Comparison of ENCODE assay signal across 10 mouse cellular contexts in genomic region chr3:129296994-129297393, GRCm38 (mm10). TPM values are rescaled to one million over a fixed set of nuclear protein-coding genes. Genes with fewer than 3 reads are reported as not detected.
A peak's percentile ranks its signal among the peaks of the same experiment; 100 is the strongest.
DNase-seq lines count a peak whose midpoint lies in the region; ATAC-seq and TF ChIP-seq lines count a peak whose summit lies in the region.
"Had no signal": no experiment of that assay in that cellular context is flagged by ENCODE, and none has a peak within 500 bp of the region (broad histone marks: within the 10 kb centered on the region; RNA-seq: fewer than 3 reads in every experiment).

No protein-coding gene starts in this region.

- no peak for TF ChIP-seq CTCF in cerebellum, adult 2 months (IDR thresholded peaks at IDR 0.05; ENCODE audit: borderline replicate concordance, insufficient read depth, low read depth, low read length)

- WGBS in heart, embryonic 12.5 days: 69% methylated on average over 5 of the region's 5 CpGs
- WGBS in hindbrain, embryonic 14.5 days: 77% methylated on average over 5 of the region's 5 CpGs
- 38% methylated on average over 5 of the region's 5 CpGs for WGBS in cerebellum, adult 2 months

- H3K27ac ChIP-seq in heart, embryonic 12.5 days (ENCODE audit: poor library complexity, severe bottlenecking): no peak overlapping the region
- H3K27ac ChIP-seq in hindbrain, embryonic 14.5 days: no peak overlapping the region
- no peak overlapping the region for H3K27ac ChIP-seq in cerebellum, adult 2 months (ENCODE audit: insufficient read depth, low read length)
- H3K27ac ChIP-seq: hindbrain, embryonic 12.5 days had no signal

- peak; percentile 60 for DNase-seq in heart, postnatal 4 days
- peak; percentile 82 for DNase-seq in adrenal gland, adult 2 months
- peak; percentile 27 to 42 for DNase-seq in kidney, adult 8-10 months
- peak; percentile 54 for DNase-seq in lung, postnatal 36 days
- no peak for DNase-seq in hindbrain, embryonic 14.5 days (ENCODE audit: low spot score)
- DNase-seq in MN1 (ENCODE audit: low spot score): no peak
- no peak for DNase-seq in cerebellum, adult 2 months
- DNase-seq: cerebellum, adult 11-12 months had no signal

- H3K4me3 ChIP-seq in heart, embryonic 12.5 days: no peak overlapping the region
- no peak overlapping the region for H3K4me3 ChIP-seq in hindbrain, embryonic 14.5 days (replicated peaks; ENCODE audit: low read length)
- no peak overlapping the region for H3K4me3 ChIP-seq in cerebellum, adult 2 months (replicated peaks; ENCODE audit: insufficient read depth, low read depth, low read length)
- H3K4me3 ChIP-seq: hindbrain, embryonic 12.5 days had no signal

- H3K4me2 ChIP-seq in heart, embryonic 12.5 days: no peak overlapping the region
- H3K4me2 ChIP-seq in hindbrain, embryonic 14.5 days (replicated peaks): no peak overlapping the region
- H3K4me2 ChIP-seq: hindbrain, embryonic 12.5 days had no signal

- H3K27me3 ChIP-seq in heart, embryonic 12.5 days (replicated peaks): no peaks in the 10 kb centered on the region
- no peaks in the 10 kb centered on the region for H3K27me3 ChIP-seq in hindbrain, embryonic 14.5 days (ENCODE audit: control insufficient read depth, insufficient read depth, low read length)
- H3K27me3 ChIP-seq in cerebellum, adult 2 months (ENCODE audit: control insufficient read depth, insufficient read depth, low read length): no peaks in the 10 kb centered on the region
- H3K27me3 ChIP-seq: hindbrain, embryonic 12.5 days had no signal

- H3K36me3 ChIP-seq in heart, embryonic 12.5 days: no peaks in the 10 kb centered on the region
- no peaks in the 10 kb centered on the region for H3K36me3 ChIP-seq in hindbrain, embryonic 14.5 days (replicated peaks; ENCODE audit: control insufficient read depth, insufficient read depth)
- H3K36me3 ChIP-seq: hindbrain, embryonic 12.5 days had no signal

- H3K4me1 ChIP-seq in heart, embryonic 12.5 days (replicated peaks): peaks cover 8% of the 10 kb centered on the region; the same call in 1 of the 2 replicates
- H3K4me1 ChIP-seq in hindbrain, embryonic 14.5 days (replicated peaks; ENCODE audit: control insufficient read depth, insufficient read depth, low read length): no peaks in the 10 kb centered on the region
- H3K4me1 ChIP-seq in cerebellum, adult 2 months (ENCODE audit: control insufficient read depth, insufficient read depth, low read length): no peaks in the 10 kb centered on the region
- H3K4me1 ChIP-seq: hindbrain, embryonic 12.5 days had no signal

- H3K9ac ChIP-seq in heart, embryonic 12.5 days: no peak overlapping the region
- H3K9ac ChIP-seq in hindbrain, embryonic 14.5 days: no peak overlapping the region
- H3K9ac ChIP-seq: hindbrain, embryonic 12.5 days had no signal

- TF ChIP-seq POLR2A in cerebellum, adult 2 months (IDR thresholded peaks at IDR 0.05; ENCODE audit: borderline replicate concordance, insufficient read depth, low read length): no peak

- no peak for ATAC-seq in heart, embryonic 12.5 days (ENCODE audit: insufficient number of reproducible peaks, low FRiP score)
- ATAC-seq in hindbrain, embryonic 14.5 days (ENCODE audit: low FRiP score): no peak

- no peaks in the 10 kb centered on the region for H3K9me3 ChIP-seq in heart, embryonic 12.5 days (replicated peaks)
- H3K9me3 ChIP-seq in hindbrain, embryonic 14.5 days (ENCODE audit: control insufficient read depth, low read length): no peaks in the 10 kb centered on the region
- H3K9me3 ChIP-seq: hindbrain, embryonic 12.5 days had no signal

RNA-seq across cellular contexts. Expression of gene Enpep, which starts 35.5 kb away (rescaled TPM):
- total RNA-seq in heart, postnatal 4 days (2021): 1 to 10 TPM; 8.3 to 8.8 TPM
- 14.6 and 15.5 TPM in 2 replicates for polyA plus RNA-seq in heart, embryonic 12.5 days (2016; fragmentation: Nextera tagmentation; extraction: Ambion mirVana)
- total RNA-seq in adrenal gland, adult 2 months (2021): 10 to 100 TPM; 10.6 to 18.2 TPM
- 1.5 and 1.6 TPM in 2 replicates for polyA plus RNA-seq in adrenal gland, adult 2 months (2012; rRNA removed)
- 3.0 and 3.1 TPM in 2 replicates for polyA plus RNA-seq in hindbrain, embryonic 14.5 days (2014; fragmentation: Nextera tagmentation; extraction: Ambion mirVana)
- polyA plus RNA-seq in cerebellum, adult 2 months (2012; rRNA removed): 2.2 and 2.6 TPM in 2 replicates

Comparison
In these comparisons a context has a peak if more than half of its experiments do, and no peak if none do; other contexts are left out.
1. DNase-seq: peak in heart, postnatal 4 days (single experiment), adrenal gland, adult 2 months (single experiment), kidney, adult 8-10 months (2 of 2) and lung, postnatal 36 days (single experiment); none in hindbrain, embryonic 14.5 days (single experiment), MN1 (single experiment) and cerebellum, adult 2 months (0 of 2).